Mouse (Mus musculus) forebrain, embryonic 11.5 days (tissue): Measurements from ENCODE around the gene Abhd8. TPM values are rescaled to one million over a fixed set of nuclear protein-coding genes. Genes with fewer than 3 reads are reported as not detected.

ENCODE experiments used
- ATAC-seq: fragments of 200-750 bp; cut with Nextera tagmentation; replicated peaks from 2 replicates; pipeline ENCODE4 v1.8.0; 2017; ENCODE audit warnings: moderate TSS enrichment; ENCODE audit not compliant: low FRiP score
- DNase-seq: peaks from one replicate; pipeline ENCODE4 v3.0.0-alpha.2; 2017; ENCODE audit warnings: low spot score
- H3K27ac ChIP-seq: fragments of 300-500 bp; sonication (generic); 2 replicates; pipeline ENCODE4 v1.5.1; 2014; ENCODE audit warnings: low read depth, low read length
- H3K27me3 ChIP-seq: fragments of 300-500 bp; sonication (generic); 2 replicates; pipeline ENCODE4 v1.6.1; 2014; ENCODE audit warnings: mild to moderate bottlenecking, low read length, mixed read lengths; ENCODE audit not compliant: control insufficient read depth, insufficient read depth
- H3K36me3 ChIP-seq: fragments of 300-500 bp; sonication (generic); 2 replicates; pipeline ENCODE4 v1.6.1; 2014; ENCODE audit warnings: mild to moderate bottlenecking, low read length, moderate library complexity, mixed read lengths; ENCODE audit not compliant: control insufficient read depth, insufficient read depth
- H3K4me1 ChIP-seq: fragments of 300-500 bp; sonication (generic); replicated peaks from 2 replicates; pipeline ENCODE4 v1.6.1; 2014; ENCODE audit warnings: low read length, mixed read lengths; ENCODE audit not compliant: control insufficient read depth, insufficient read depth
- H3K4me2 ChIP-seq: fragments of 300-500 bp; sonication (generic); 2 replicates; pipeline ENCODE4 v1.6.1; 2014; ENCODE audit warnings: low read depth, mild to moderate bottlenecking, low read length, moderate library complexity, mixed read lengths; ENCODE audit not compliant: severe bottlenecking
- H3K4me3 ChIP-seq: fragments of 300-500 bp; sonication (generic); 2 replicates; pipeline ENCODE4 v1.5.1; 2014; ENCODE audit warnings: low read depth, low read length
- H3K9ac ChIP-seq: fragments of 300-500 bp; sonication (generic); 2 replicates; pipeline ENCODE4 v1.6.1; 2014; ENCODE audit warnings: low read length
- H3K9me3 ChIP-seq: fragments of 300-500 bp; sonication (generic); 2 replicates; pipeline ENCODE4 v1.6.1; 2016; ENCODE audit warnings: low read length, mixed read lengths; ENCODE audit not compliant: control insufficient read depth
- WGBS: fragments of 180-500 bp; shearing (Covaris S2); extraction: QIAGEN DNeasy Blood & Tissue Kit; methylation state at CpG from one replicate; pipeline ENCODE4 v1.1.7; 2014; 5-methylcytosine and 5-hydroxymethylcytosine counted together
- polyA plus RNA-seq: library from polyadenylated mRNA; unstranded; fragments of >200 nt; fragmentation: Nextera tagmentation; extraction: Ambion mirVana; gene quantifications from 2 replicates; pipeline ENCODE4 v1.2.1, GENCODE M21; 2014

Gene Abhd8
- polyA plus RNA-seq, 1 experiment from 2014 or later, result 76.6 TPM

DNA sequence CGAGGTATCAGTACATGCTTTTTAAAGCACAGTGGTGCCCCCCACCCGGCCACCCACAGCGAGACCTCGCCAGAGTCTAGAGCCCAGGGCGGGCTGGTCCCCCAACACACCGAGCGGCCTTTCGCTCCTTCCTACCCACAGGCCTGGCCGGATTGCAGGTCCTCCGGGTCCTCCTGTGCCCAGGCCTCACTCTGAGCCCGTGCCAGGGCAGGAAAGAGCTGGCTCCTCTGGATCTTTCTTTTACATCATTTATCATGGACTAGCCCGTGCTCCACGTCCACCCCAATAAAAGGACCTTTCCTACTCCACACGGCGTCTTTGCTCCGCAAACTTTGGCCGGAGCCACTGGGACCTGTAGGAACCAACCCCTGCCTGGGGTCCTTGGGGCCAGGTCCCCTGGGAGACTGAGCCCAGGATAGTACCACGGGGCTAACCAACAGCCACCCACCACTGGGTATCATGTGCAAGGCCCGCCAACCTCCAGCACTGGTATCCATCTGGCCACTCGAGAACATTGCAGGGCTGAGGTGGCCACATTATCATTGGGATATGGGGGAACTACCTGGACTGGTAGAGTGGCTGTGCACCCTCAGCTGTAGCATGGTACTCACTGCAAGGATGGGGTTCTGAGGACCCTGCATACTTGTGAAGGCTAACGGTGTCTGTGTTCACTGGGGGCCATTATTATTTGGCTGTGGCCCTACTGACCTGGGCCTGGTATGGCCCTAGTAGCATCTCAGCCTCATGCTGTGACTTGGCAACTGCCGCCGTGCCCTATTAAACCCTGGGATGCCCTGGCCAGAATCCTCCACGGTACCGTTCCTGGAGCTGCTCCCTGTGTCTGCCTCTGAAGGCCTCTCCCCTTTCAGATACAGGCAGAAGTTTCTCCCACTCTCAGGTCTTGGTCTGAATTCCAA lies 11.6 kb upstream of the Abhd8 start:
- H3K4me2 ChIP-seq, result no peak overlapping the region
- H3K9me3 ChIP-seq, result no peaks in the 10 kb centered on the region
- H3K27ac ChIP-seq, result no peak overlapping the region
- WGBS, result 90% methylated on average over 25 of the region's 25 CpGs
- no peak overlapping the region; the same call in 1 of the 2 replicates for H3K9ac ChIP-seq
- H3K4me3 ChIP-seq, result no peak overlapping the region
- no peaks in the 10 kb centered on the region for H3K27me3 ChIP-seq
- no peak for DNase-seq
- peaks cover 7% of the 10 kb centered on the region for H3K4me1 ChIP-seq
- no peak for ATAC-seq
- H3K36me3 ChIP-seq, result no peaks in the 10 kb centered on the region; the same call in none of the 2 replicates

DNA sequence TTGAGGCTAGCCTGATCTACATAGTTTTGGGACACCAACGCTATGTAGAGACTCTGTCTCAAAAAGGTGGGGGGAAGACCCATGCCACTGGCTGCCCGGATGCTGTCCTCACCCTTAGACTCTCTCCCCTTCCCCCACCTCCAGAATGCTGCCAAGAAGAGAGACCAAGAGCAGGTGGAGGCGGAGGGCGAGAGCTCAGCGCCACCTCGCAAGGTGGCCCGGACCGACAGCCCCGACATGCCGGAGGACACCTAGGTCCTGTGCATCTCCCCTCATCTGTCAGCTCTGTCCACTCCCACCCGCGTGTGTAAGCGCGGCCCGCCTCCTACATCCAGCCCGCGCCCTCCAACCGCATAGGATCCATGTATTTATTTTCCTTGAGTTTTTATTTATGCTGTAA lies 10.9 kb upstream of the Abhd8 start:
- no peak overlapping the region for H3K4me3 ChIP-seq
- no peak overlapping the region for H3K4me2 ChIP-seq
- WGBS, result 96% methylated on average over 18 of the region's 18 CpGs

DNA sequence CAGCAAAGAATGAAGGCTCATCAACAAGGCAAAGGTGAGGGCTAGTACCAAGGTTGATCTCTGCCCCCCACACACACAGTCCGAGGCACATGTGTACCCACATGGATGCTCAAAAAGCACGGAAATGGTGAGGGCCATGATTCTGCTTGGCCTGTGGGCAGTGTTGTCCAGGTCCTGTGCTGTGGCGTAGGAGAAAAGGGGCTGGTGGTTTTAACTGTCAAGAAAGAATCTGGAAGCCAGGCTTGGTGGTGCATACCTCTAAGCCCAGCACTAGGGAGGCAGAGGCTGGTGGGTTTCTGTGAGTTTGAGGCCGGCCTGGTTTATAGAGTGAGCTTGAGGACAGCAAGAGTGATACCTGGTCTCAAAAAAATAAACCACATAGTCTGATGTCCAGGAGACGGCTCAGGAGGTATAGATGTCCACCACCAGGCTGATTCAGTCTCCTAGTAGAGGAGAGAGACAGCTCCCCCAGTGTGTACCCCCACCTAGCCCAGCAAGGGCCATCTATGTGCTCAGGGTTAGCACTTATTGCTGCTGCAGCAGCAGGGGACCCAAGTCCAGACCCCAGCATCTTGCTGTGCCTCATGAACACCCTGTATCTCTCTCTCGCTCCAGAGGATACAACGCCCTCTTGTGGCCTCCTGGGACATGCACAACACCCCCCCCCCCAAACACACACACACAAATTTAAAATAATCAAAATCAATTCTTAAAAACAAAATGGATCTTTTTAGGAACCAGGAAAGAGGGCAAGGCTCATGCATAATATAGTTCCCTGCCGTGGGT lies 9.3 kb upstream of the Abhd8 start:
- no peak for ATAC-seq

More for the DNA sequence above, 10.9 kb upstream of the Abhd8 start:
- H3K4me1 ChIP-seq, result peaks cover 11% of the 10 kb centered on the region
- H3K9me3 ChIP-seq, result no peaks in the 10 kb centered on the region
- H3K36me3 ChIP-seq, result no peaks in the 10 kb centered on the region; the same call in 1 of the 2 replicates
- ATAC-seq (no peak), DNase-seq (no peak)
- H3K27ac ChIP-seq, result no peak overlapping the region
- no peaks in the 10 kb centered on the region for H3K27me3 ChIP-seq
- H3K9ac ChIP-seq, result no peak overlapping the region

DNA sequence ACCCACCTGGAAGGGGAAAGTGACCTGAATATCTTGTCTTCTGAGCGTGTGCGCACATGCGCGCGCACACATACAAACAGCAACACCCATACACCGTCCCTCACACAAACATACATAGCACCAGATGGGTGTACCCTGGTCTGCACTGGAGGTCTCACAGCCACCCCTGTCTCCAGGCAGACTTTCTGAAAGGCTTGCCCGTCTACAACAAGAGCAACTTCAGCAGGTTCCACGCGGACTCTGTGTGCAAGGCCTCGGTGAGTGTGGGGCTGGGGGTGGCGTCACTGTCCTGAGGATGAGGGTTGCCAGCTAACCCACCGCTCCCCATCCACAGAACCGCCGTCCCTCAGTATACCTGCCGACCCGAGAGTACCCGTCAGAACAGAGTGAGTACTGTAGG lies 8.4 kb upstream of the Abhd8 start:
- no peaks in the 10 kb centered on the region for H3K9me3 ChIP-seq
- peaks cover 11% of the 10 kb centered on the region for H3K4me1 ChIP-seq
- H3K36me3 ChIP-seq, result no peaks in the 10 kb centered on the region; the same call in 1 of the 2 replicates
- H3K4me2 ChIP-seq, result no peak overlapping the region
- ATAC-seq (no peak), DNase-seq (no peak)
- H3K4me3 ChIP-seq, result no peak overlapping the region
- H3K27me3 ChIP-seq, result no peaks in the 10 kb centered on the region
- no peak overlapping the region for H3K27ac ChIP-seq
- no peak overlapping the region for H3K9ac ChIP-seq
- WGBS, result 94% methylated on average over 17 of the region's 17 CpGs

More for the DNA sequence above, 9.3 kb upstream of the Abhd8 start:
- H3K4me1 ChIP-seq, result peaks cover 11% of the 10 kb centered on the region
- no peak overlapping the region for H3K4me3 ChIP-seq
- H3K27me3 ChIP-seq, result no peaks in the 10 kb centered on the region
- H3K9me3 ChIP-seq, result no peaks in the 10 kb centered on the region
- WGBS, result 91% methylated on average over 8 of the region's 8 CpGs
- H3K9ac ChIP-seq, result no peak overlapping the region
- DNase-seq, result no peak
- no peak overlapping the region for H3K27ac ChIP-seq
- H3K36me3 ChIP-seq, result no peaks in the 10 kb centered on the region; the same call in 1 of the 2 replicates
- no peak overlapping the region for H3K4me2 ChIP-seq

DNA sequence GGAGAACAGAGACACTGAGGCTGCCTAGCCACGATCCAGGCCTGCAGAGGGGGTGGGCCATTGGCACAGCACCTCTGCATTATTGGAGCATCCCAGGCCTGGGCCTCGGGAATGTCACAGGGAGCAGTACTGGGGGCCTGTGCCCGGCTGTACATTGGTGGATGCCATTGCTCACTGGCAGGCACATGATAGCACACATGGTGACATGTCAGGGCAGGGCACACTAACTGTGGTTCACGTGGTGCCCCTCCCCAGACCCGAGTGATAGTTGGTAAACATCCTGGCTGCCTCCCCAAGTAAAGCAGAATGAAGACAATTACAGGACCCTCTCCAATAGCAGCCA lies 7.4 kb upstream of the Abhd8 start:
- no peaks in the 10 kb centered on the region; the same call in 1 of the 2 replicates for H3K36me3 ChIP-seq
- H3K4me3 ChIP-seq, result no peak overlapping the region
- H3K27me3 ChIP-seq, result no peaks in the 10 kb centered on the region
- H3K4me1 ChIP-seq, result peaks cover 10% of the 10 kb centered on the region
- H3K4me2 ChIP-seq, result no peak overlapping the region
- ATAC-seq, result no peak
- H3K9ac ChIP-seq, result no peak overlapping the region
- H3K9me3 ChIP-seq, result no peaks in the 10 kb centered on the region
- H3K27ac ChIP-seq, result no peak overlapping the region
- 72% methylated on average over 5 of the region's 5 CpGs for WGBS
- no peak for DNase-seq

DNA sequence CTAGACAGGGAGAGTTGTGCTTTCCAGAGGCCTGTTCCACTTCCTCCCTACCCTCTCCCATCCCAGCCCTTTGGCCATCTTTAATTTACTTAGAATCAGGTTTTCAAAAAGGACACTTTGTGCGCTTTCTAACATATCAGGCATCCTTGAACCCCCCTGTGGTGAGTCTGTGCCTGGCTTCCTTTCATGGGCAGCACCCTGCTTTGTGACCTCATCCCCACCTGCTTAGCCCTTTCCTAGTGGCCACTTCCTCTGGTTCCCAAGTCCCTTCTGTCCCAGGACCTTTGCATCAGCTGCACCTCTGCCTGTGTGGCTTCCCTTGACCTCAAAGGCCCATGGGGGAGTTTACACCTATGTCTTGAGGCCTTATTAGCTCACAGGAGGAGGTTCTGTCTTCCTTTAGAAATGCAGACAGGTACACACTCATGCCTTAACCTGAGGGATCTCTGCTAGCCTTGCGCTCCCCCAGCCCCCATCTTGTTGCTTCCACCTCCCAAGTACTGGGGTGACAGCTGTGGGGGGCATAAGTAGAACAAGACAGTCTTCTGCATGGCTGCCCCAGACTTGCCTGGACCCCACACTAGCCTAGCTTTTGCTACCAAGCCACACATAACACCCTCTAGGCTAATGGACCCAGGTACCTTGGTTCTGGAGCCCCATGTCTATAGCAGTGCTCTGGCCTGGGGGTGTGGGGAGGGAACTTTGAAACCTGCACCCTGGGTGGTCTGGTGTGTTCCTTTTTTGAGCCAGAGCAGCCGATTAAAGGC lies 6.9 kb upstream of the Abhd8 start:
- no peak for DNase-seq
- Histone ChIP-seq H3K9me3 (no peaks in the 10 kb centered on the region), H3K4me1 (peaks cover 11% of the 10 kb centered on the region), H3K4me3 (peak overlapping the region; percentile 84), H3K27ac (no peak overlapping the region), H3K9ac (peak overlapping the region; percentile 76), H3K36me3 (no peaks in the 10 kb centered on the region; the same call in 1 of the 2 replicates), H3K4me2 (peak overlapping the region; percentile 90), H3K27me3 (no peaks in the 10 kb centered on the region)
- no peak for ATAC-seq
- WGBS, result 83% methylated on average over 3 of the region's 3 CpGs

DNA sequence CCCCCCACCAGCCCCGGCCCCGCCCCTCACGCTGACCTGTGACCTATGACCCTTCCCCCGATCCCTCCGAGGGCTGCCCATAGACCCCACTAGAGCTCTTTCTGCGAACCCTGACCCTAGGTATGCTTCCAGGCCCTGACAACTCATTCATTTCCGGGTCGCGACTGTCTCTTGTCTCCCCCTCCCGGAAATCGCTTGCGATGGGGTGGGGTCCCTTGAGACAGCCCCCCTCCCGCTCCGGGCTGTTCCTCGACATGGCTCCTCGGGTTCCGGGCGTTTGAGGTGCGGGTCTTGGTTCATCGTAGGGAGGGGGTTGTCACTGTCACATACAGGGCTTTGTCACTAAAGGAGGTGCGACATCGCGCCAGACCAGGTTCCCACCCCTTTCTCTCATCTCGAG lies 6.0 kb upstream of the Abhd8 start:
- Histone ChIP-seq H3K4me3 (peak overlapping the region; percentile 84), H3K4me2 (peak overlapping the region; percentile 90), H3K9me3 (no peaks in the 10 kb centered on the region), H3K27ac (peak overlapping the region; percentile 37), H3K4me1 (peaks cover 12% of the 10 kb centered on the region), H3K27me3 (no peaks in the 10 kb centered on the region), H3K9ac (peak overlapping the region; percentile 76), H3K36me3 (no peaks in the 10 kb centered on the region; the same call in 1 of the 2 replicates)
- ATAC-seq (peak; percentile 32), DNase-seq (peak; percentile 80)
- WGBS, result under 1% methylated on average over 24 of the region's 24 CpGs

DNA sequence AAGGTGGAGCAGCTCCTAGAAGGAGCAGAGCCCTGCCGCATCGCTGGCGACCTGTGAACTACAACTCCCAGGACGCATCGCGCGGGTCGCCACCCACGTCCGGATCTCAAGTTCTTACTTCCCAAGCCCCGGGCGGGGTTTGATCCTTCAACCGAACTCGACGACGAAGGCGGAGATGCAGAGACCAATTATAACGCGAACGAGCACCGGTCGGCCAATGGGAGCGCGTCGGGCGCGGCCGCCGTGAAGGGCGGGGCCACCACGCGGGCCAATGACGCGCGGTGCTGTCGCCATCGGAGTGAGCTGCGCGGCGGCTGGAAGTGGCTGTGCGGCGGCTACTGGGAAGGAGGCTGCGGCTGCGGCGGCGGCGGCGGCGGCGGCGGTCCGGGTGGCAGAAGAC lies 5.5 kb upstream of the Abhd8 start, which contains the start of gene Dda1:
Gene Dda1, plus strand, starts transcription at position 284 of the 400 bp plus-strand sequence.
- peak within 1 kb of the TSS; percentile 84 for H3K4me3 ChIP-seq
- peak within 1 kb of the TSS; percentile 76 for H3K9ac ChIP-seq
- H3K27me3 ChIP-seq, result no peaks in the 10 kb centered on the region
- H3K9me3 ChIP-seq, result no peaks in the 10 kb centered on the region
- peak; percentile 87 for ATAC-seq
- H3K4me2 ChIP-seq, result peak within 1 kb of the TSS; percentile 90
- DNase-seq, result peak; percentile 99
- WGBS, result under 1% methylated on average over 46 of the region's 52 CpGs
- H3K27ac ChIP-seq, result peak within 1 kb of the TSS; percentile 37
- peaks cover 16% of the 10 kb centered on the region for H3K4me1 ChIP-seq
- no peaks in the 10 kb centered on the region; the same call in 1 of the 2 replicates for H3K36me3 ChIP-seq
